Mouse (Mus musculus) testis, adult 2 months (tissue): ENCODE measurements around the gene Dscam. TPM values are rescaled to one million over a fixed set of nuclear protein-coding genes. Genes with fewer than 3 reads are reported as not detected.

Experiments
- H3K27ac ChIP-seq: fragments of 200-500 bp; 2 replicates; pipeline ENCODE4 v1.5.1; 2012; ENCODE audit warnings: low read depth, low read length; ENCODE audit not compliant: control insufficient read depth, insufficient read depth
- H3K27me3 ChIP-seq: fragments of 200-500 bp; 2 replicates; pipeline ENCODE4 v1.6.1; 2012; ENCODE audit warnings: mild to moderate bottlenecking, low read length, moderate library complexity; ENCODE audit not compliant: control insufficient read depth, insufficient read depth
- H3K36me3 ChIP-seq: fragments of 200-500 bp; 2 replicates; pipeline ENCODE4 v1.6.1; 2012; ENCODE audit warnings: mild to moderate bottlenecking, low read length; ENCODE audit not compliant: control insufficient read depth, insufficient read depth
- H3K4me1 ChIP-seq: fragments of 200-500 bp; 2 replicates; pipeline ENCODE4 v1.6.1; 2012; ENCODE audit warnings: low read length; ENCODE audit not compliant: control insufficient read depth, insufficient read depth
- H3K4me3 ChIP-seq: fragments of 200-500 bp; 2 replicates; pipeline ENCODE4 v1.5.1; 2012; ENCODE audit warnings: low read depth, mild to moderate bottlenecking, low read length, moderate library complexity, mixed read lengths; ENCODE audit not compliant: control insufficient read depth
- CTCF ChIP-seq: fragments of 200-500 bp; IDR thresholded peaks from 2 replicates; pipeline ENCODE4 v1.5.1; 2012; ENCODE audit warnings: low read depth, mild to moderate bottlenecking, inconsistent platforms, low read length, moderate library complexity; ENCODE audit not compliant: control insufficient read depth, insufficient read depth, insufficient replicate concordance
- POLR2A ChIP-seq: fragments of 200-500 bp; IDR thresholded peaks from 2 replicates; pipeline ENCODE4 v1.6.1; 2012; ENCODE audit warnings: low read depth, mild to moderate bottlenecking, inconsistent platforms, low read length, moderate library complexity; ENCODE audit not compliant: control insufficient read depth
- polyA plus RNA-seq: library from polyadenylated mRNA; depleted of rRNA; stranded (reverse); fragments of >200 nt; gene quantifications from 2 replicates; pipeline ENCODE4 v1.2.3, GENCODE M21; 2012; rRNA removed

Dscam gene
- polyA plus RNA-seq, 1 experiment, result 0.94 TPM

DNA sequence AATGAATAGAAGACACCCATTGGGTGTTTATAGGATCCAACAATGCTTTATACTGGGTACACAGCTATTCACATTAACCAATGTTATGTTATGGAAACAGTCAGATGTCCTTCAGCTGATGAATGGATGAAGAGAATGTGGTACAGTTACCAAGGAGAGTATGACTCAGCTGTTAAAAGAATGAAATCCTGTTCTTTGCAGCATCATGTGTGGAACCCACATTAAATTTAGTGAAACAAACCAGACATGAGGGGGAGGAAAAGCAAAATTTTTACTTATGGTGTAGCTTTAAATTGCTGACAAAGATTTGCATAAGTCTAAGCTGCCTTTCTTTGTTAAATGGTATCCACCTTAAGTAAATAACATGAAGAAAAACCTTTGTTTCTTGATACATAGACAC is 610.8 kb downstream of the Dscam start:
- Histone ChIP-seq H3K4me3 (no peak overlapping the region), H3K4me1 (no peaks in the 10 kb centered on the region), H3K27ac (no peak overlapping the region), H3K36me3 (no peaks in the 10 kb centered on the region), H3K27me3 (no peaks in the 10 kb centered on the region)
- TF ChIP-seq POLR2A (no peak), CTCF (no peak)

DNA sequence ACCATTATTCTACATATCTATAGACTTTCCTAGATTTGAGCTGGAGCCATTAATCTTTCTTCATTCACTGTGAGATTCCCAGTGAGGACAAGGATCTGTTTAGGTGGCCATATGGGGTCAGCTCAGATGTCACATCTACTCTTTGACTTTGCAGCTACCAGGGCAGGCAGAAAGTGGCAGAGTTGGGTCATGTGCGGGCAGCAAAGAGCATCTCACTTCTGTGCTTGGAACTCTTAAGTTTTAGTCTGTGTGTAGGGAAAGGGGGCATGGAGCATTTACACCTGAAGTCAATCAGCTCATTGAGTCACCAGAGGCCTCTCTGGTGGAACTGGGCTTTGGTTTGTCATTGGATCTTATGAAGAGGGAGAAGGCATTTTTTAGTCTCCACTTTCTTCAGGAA is 612.2 kb downstream of the Dscam start:
- TF ChIP-seq CTCF, result no peak
- TF ChIP-seq POLR2A, result no peak
- Histone ChIP-seq H3K4me3 (no peak overlapping the region), H3K27ac (no peak overlapping the region), H3K27me3 (no peaks in the 10 kb centered on the region), H3K4me1 (no peaks in the 10 kb centered on the region), H3K36me3 (no peaks in the 10 kb centered on the region)

DNA sequence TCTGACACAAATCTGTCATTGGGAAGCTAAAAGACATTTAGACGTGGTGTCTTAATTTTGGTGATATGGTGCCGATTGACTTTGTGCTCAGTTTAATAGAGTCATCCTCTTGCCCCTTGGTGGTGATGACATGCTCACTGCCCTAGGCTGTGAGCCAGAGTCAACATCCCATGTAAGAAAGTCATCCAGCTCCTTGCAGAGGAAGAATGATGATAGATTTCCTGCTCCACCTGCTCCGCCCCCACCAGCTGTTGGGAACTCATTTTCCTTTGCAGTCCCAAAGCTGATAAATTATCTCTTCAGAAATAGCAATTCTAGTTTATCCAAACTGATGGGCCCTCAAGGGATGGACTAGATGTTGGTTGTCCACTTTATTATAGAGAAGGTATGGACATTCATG is 613.9 kb downstream of the Dscam start:
- Histone ChIP-seq H3K27me3 (no peaks in the 10 kb centered on the region), H3K4me1 (no peaks in the 10 kb centered on the region), H3K4me3 (no peak overlapping the region), H3K36me3 (no peaks in the 10 kb centered on the region), H3K27ac (no peak overlapping the region)
- TF ChIP-seq CTCF (no peak), POLR2A (no peak)

DNA sequence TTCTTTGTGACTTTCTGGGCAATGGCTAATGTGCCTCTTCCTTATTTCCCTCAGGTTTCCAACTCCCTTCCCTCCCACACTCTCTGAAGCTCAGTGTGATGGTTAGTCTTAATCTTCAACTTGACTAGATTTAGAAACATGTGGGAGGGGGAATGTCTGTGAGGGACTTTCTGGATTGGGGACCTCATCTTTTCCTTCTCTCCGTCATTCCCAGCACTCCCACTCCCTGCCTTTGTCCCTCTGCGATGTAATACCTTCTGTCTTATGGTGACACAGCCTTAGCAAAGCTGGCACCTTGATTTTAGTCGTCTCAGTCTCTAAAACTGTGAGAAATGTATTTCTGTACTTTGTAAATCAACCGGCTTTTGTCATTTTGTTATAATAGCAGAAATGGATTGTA is 615.1 kb downstream of the Dscam start:
- Histone ChIP-seq H3K4me1 (no peaks in the 10 kb centered on the region), H3K4me3 (no peak overlapping the region), H3K27me3 (no peaks in the 10 kb centered on the region), H3K27ac (no peak overlapping the region), H3K36me3 (no peaks in the 10 kb centered on the region)
- TF ChIP-seq POLR2A (no peak), CTCF (no peak)

DNA sequence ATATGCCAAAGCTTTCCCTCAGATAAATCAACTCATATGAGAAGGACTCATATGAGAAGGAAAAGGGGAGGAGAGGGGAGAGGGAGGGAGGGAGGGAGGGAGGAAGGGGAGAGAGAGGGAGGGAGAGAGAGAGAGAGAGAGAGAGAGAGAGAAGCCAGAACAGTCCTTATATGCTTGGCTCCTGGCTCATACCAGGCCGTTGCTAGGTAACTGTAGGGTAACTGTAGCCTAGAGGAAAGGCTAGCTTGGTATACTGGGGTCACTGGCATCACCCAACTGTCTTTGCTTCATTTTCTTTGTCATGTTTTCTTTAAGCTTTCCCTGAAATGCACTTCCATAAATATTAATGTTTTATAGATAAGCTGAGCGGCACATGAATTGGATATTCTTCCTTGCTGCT is 617.9 kb downstream of the Dscam start:
- no peak overlapping the region for H3K4me3 ChIP-seq
- no peak overlapping the region for H3K27ac ChIP-seq
- no peak for TF ChIP-seq CTCF
- no peak for TF ChIP-seq POLR2A
- H3K36me3 ChIP-seq, result no peaks in the 10 kb centered on the region
- no peaks in the 10 kb centered on the region for H3K27me3 ChIP-seq
- H3K4me1 ChIP-seq, result no peaks in the 10 kb centered on the region

GRCm38 (mm10) chr16:96541056-96541455 is 629.5 kb downstream of the Dscam start:
- Histone ChIP-seq H3K27me3 (no peaks in the 10 kb centered on the region), H3K4me1 (no peaks in the 10 kb centered on the region), H3K4me3 (no peak overlapping the region), H3K27ac (no peak overlapping the region), H3K36me3 (no peaks in the 10 kb centered on the region)
- TF ChIP-seq POLR2A, result no peak
- no peak for TF ChIP-seq CTCF

Other genes with a start within 250 kb of the Dscam start
- gene Bace2, start 186.0 kb upstream of the Dscam start, polyA plus RNA-seq, result 0.42 and 0.51 TPM in 2 replicates